9 mouse cellular contexts compared by ENCODE assay signal in genomic region chr4:140703636-140704035, GRCm38 (mm10). TPM values are rescaled to one million over a fixed set of nuclear protein-coding genes. Genes with fewer than 3 reads are reported as not detected.
DNase-seq lines count a peak whose midpoint lies in the region; ATAC-seq and TF ChIP-seq lines count a peak whose summit lies in the region.
"Had no signal": no experiment of that assay in that cellular context is flagged by ENCODE, and none has a peak within 500 bp of the region (broad histone marks: within the 10 kb centered on the region; RNA-seq: fewer than 3 reads in every experiment).

No protein-coding gene starts in this region.

- no peak for TF ChIP-seq CTCF in heart, postnatal 0 days (IDR thresholded peaks at IDR 0.05; ENCODE audit: low read depth)
- TF ChIP-seq CTCF in heart, adult 2 months (IDR thresholded peaks at IDR 0.05), result no peak
- no peak for TF ChIP-seq CTCF in bone marrow macrophage, adult 2 months (IDR thresholded peaks at IDR 0.05; ENCODE audit: low read depth, low read length)

- no peak overlapping the region for H3K27ac ChIP-seq in heart, postnatal 0 days (ENCODE audit: low read depth)
- no peak overlapping the region for H3K27ac ChIP-seq in heart, adult 2 months
- H3K27ac ChIP-seq in bone marrow macrophage, adult 2 months (ENCODE audit: insufficient read depth, low read depth, low read length), result 0 out of 2 replicates have a peak overlapping the region, but pooled peaks have one; percentile 34
- peak overlapping the region; percentile 97 for H3K27ac ChIP-seq in hindbrain, embryonic 13.5 days
- peak overlapping the region; percentile 96; the same call in 1 of the 2 replicates for H3K27ac ChIP-seq in midbrain, embryonic 14.5 days (replicated peaks; ENCODE audit: low read depth, low read length)

- H3K27me3 ChIP-seq in heart, postnatal 0 days (ENCODE audit: control insufficient read depth, insufficient read depth, low read length), result peaks cover 7% of the 10 kb centered on the region; the same call in 1 of the 2 replicates
- no peaks in the 10 kb centered on the region for H3K27me3 ChIP-seq in heart, adult 2 months (ENCODE audit: control insufficient read depth, insufficient read depth, low read length)
- H3K27me3 ChIP-seq in hindbrain, embryonic 13.5 days, result peaks cover 23% of the 10 kb centered on the region
- H3K27me3 ChIP-seq in midbrain, embryonic 14.5 days (ENCODE audit: control insufficient read depth, insufficient read depth, low read length), result peaks cover 19% of the 10 kb centered on the region
- H3K27me3 ChIP-seq: Patski had no signal

- H3K4me3 ChIP-seq in heart, postnatal 0 days (ENCODE audit: low read depth, low read length), result no peak overlapping the region
- H3K4me3 ChIP-seq in heart, adult 2 months, result no peak overlapping the region
- H3K4me3 ChIP-seq in bone marrow macrophage, adult 2 months (ENCODE audit: insufficient read depth, low read length), result peak overlapping the region; percentile 67
- peak overlapping the region; percentile 92 for H3K4me3 ChIP-seq in hindbrain, embryonic 13.5 days
- peak overlapping the region; percentile 90 for H3K4me3 ChIP-seq in midbrain, embryonic 14.5 days (replicated peaks; ENCODE audit: low read depth, low read length)

- no peak for TF ChIP-seq POLR2A in heart, adult 2 months (IDR thresholded peaks at IDR 0.05; ENCODE audit: insufficient read depth, low read depth, low read length)
- TF ChIP-seq POLR2A in bone marrow macrophage, adult 2 months (IDR thresholded peaks at IDR 0.05; ENCODE audit: borderline replicate concordance, low read depth, low read length), result no peak

- ATAC-seq in heart, postnatal 0 days (ENCODE audit: insufficient read depth, low read depth), result no peak
- ATAC-seq in hindbrain, embryonic 13.5 days (ENCODE audit: low FRiP score), result peak; percentile 7; the same call in 1 of the 2 replicates
- peak; percentile 7; the same call in 1 of the 2 replicates for ATAC-seq in midbrain, embryonic 14.5 days (ENCODE audit: low FRiP score, low TSS enrichment)
- ATAC-seq: Patski had no signal

- H3K79me2 ChIP-seq in heart, adult 2 months (replicated peaks; ENCODE audit: control insufficient read depth, insufficient read depth, low read length), result no peaks in the 10 kb centered on the region

- no peak for DNase-seq in heart, postnatal 0 days (ENCODE audit: low spot score)
- no peak for DNase-seq in heart, adult 2 months
- DNase-seq in midbrain, embryonic 14.5 days, result peak; percentile 59
- no peak for DNase-seq in right cerebral cortex, postnatal 10 days (ENCODE audit: low spot score in 2 of 2)
- no peak for DNase-seq in cerebellum, postnatal 25 days
- no peak for DNase-seq in T-cell, adult 2 months (ENCODE audit: low spot score)

- peaks cover 32% of the 10 kb centered on the region for H3K4me1 ChIP-seq in heart, postnatal 0 days (ENCODE audit: control insufficient read depth, insufficient read depth)
- peaks cover 5% of the 10 kb centered on the region for H3K4me1 ChIP-seq in heart, adult 2 months (ENCODE audit: control insufficient read depth, insufficient read depth, low read length)
- peaks cover 6% of the 10 kb centered on the region for H3K4me1 ChIP-seq in bone marrow macrophage, adult 2 months (ENCODE audit: control insufficient read depth, insufficient read depth, low read length)
- peaks cover 76% of the 10 kb centered on the region for H3K4me1 ChIP-seq in hindbrain, embryonic 13.5 days (replicated peaks)
- peaks cover 30% of the 10 kb centered on the region for H3K4me1 ChIP-seq in midbrain, embryonic 14.5 days (ENCODE audit: control insufficient read depth, insufficient read depth, low read length)

- 34% methylated on average over 8 of the region's 8 CpGs for WGBS in heart, postnatal 0 days
- WGBS in heart, adult 2 months, result 55% methylated on average over 8 of the region's 8 CpGs
- 8% methylated on average over 8 of the region's 8 CpGs for WGBS in hindbrain, embryonic 13.5 days
- WGBS in midbrain, embryonic 14.5 days, result under 1% methylated on average over 8 of the region's 8 CpGs

- no peak for TF ChIP-seq EP300 in heart, postnatal 0 days (IDR thresholded peaks at IDR 0.05; ENCODE audit: low read depth)
- no peak for TF ChIP-seq EP300 in heart, adult 2 months (IDR thresholded peaks at IDR 0.05; ENCODE audit: insufficient read depth, low read depth, low read length)

- intact Hi-C loops in heart, adult 2 months (cut with DNase I), result no loop called here

- H3K4me2 ChIP-seq in heart, postnatal 0 days (ENCODE audit: low read depth, low read length), result peak overlapping the region; percentile 97
- peak overlapping the region; percentile 86 for H3K4me2 ChIP-seq in hindbrain, embryonic 13.5 days
- H3K4me2 ChIP-seq in midbrain, embryonic 14.5 days (ENCODE audit: low read length), result peak overlapping the region; percentile 83

- H3K9me3 ChIP-seq in heart, postnatal 0 days (replicated peaks; ENCODE audit: control insufficient read depth, low read length), result no peaks in the 10 kb centered on the region
- H3K9me3 ChIP-seq in hindbrain, embryonic 13.5 days, result no peaks in the 10 kb centered on the region
- H3K9me3 ChIP-seq in midbrain, embryonic 14.5 days (ENCODE audit: control insufficient read depth, low read length), result no peaks in the 10 kb centered on the region

- H3K9ac ChIP-seq in heart, postnatal 0 days (replicated peaks; ENCODE audit: low read depth, low read length), result peak overlapping the region; percentile 86; the same call in 1 of the 2 replicates
- no peak overlapping the region for H3K9ac ChIP-seq in heart, adult 2 months (ENCODE audit: low read depth, low read length)
- H3K9ac ChIP-seq in hindbrain, embryonic 13.5 days, result peak overlapping the region; percentile 93
- peak overlapping the region; percentile 89; the same call in 1 of the 2 replicates for H3K9ac ChIP-seq in midbrain, embryonic 14.5 days (replicated peaks; ENCODE audit: low read length)

- peaks cover 3% of the 10 kb centered on the region for H3K36me3 ChIP-seq in heart, postnatal 0 days (replicated peaks; ENCODE audit: control insufficient read depth, insufficient read depth, low read length)
- H3K36me3 ChIP-seq in heart, adult 2 months (ENCODE audit: control insufficient read depth, insufficient read depth, low read length), result no peaks in the 10 kb centered on the region
- H3K36me3 ChIP-seq in hindbrain, embryonic 13.5 days, result peaks cover 27% of the 10 kb centered on the region
- peaks cover 33% of the 10 kb centered on the region for H3K36me3 ChIP-seq in midbrain, embryonic 14.5 days (ENCODE audit: control insufficient read depth, insufficient read depth, low read length)

RNA-seq across cellular contexts. Expression of gene Rcc2, which starts 3.3 kb away (rescaled TPM):
- total RNA-seq in heart, postnatal 0 days (2014; rRNA removed; ENCODE audit: low replicate concordance), result 36.4 and 36.9 TPM in 2 replicates
- 4.4 and 4.8 TPM in 2 replicates for polyA plus RNA-seq in heart, postnatal 0 days (2015; fragmentation: Nextera tagmentation; extraction: Ambion mirVana)
- total RNA-seq in heart, adult 2 months (2021), result 10 to 100 TPM; 13.7 to 14.2 TPM
- polyA plus RNA-seq in heart, adult 2 months (2012; rRNA removed), result 12.4 and 14.1 TPM in 2 replicates
- 57.1 and 63.4 TPM in 2 replicates for polyA plus RNA-seq in bone marrow macrophage, adult 2 months (2012; ENCODE audit: insufficient read depth, insufficient read length, missing spikeins)
- 13.8 and 15.7 TPM in 2 replicates for polyA plus RNA-seq in hindbrain, embryonic 13.5 days (2015; fragmentation: Nextera tagmentation; extraction: Ambion mirVana)
- polyA plus RNA-seq in midbrain, embryonic 14.5 days (2014; fragmentation: Nextera tagmentation; extraction: Ambion mirVana), result 21.2 and 21.5 TPM in 2 replicates

RNA-seq across cellular contexts. Expression of gene Arhgef10l, which starts 37.8 kb away (rescaled TPM):
- total RNA-seq in heart, postnatal 0 days (2014; rRNA removed; ENCODE audit: low replicate concordance), result 46.8 and 52.8 TPM in 2 replicates
- polyA plus RNA-seq in heart, postnatal 0 days (2015; fragmentation: Nextera tagmentation; extraction: Ambion mirVana), result 12.1 and 15.4 TPM in 2 replicates
- total RNA-seq in heart, adult 2 months (2021), result 10 to 100 TPM; 61.0 to 74.4 TPM
- 54.7 and 75.6 TPM in 2 replicates for polyA plus RNA-seq in heart, adult 2 months (2012; rRNA removed)
- polyA plus RNA-seq in bone marrow macrophage, adult 2 months (2012; ENCODE audit: insufficient read depth, insufficient read length, missing spikeins), result 71.0 and 85.4 TPM in 2 replicates
- 23.2 and 23.8 TPM in 2 replicates for polyA plus RNA-seq in hindbrain, embryonic 13.5 days (2015; fragmentation: Nextera tagmentation; extraction: Ambion mirVana)
- 18.7 and 24.6 TPM in 2 replicates for polyA plus RNA-seq in midbrain, embryonic 14.5 days (2014; fragmentation: Nextera tagmentation; extraction: Ambion mirVana)

RNA-seq across cellular contexts. Expression of gene Padi6, which starts 38.8 kb away (rescaled TPM):
- not detected in 2 replicates for total RNA-seq in heart, postnatal 0 days (2014; rRNA removed; ENCODE audit: low replicate concordance)
- polyA plus RNA-seq in heart, postnatal 0 days (2015; fragmentation: Nextera tagmentation; extraction: Ambion mirVana), result 0.07 TPM in 1 of 2 replicates, not detected in the other
- not detected for total RNA-seq in heart, adult 2 months (2021)
- polyA plus RNA-seq in heart, adult 2 months (2012; rRNA removed), result not detected in 2 replicates
- not detected in 2 replicates for polyA plus RNA-seq in bone marrow macrophage, adult 2 months (2012; ENCODE audit: insufficient read depth, insufficient read length, missing spikeins)
- polyA plus RNA-seq in hindbrain, embryonic 13.5 days (2015; fragmentation: Nextera tagmentation; extraction: Ambion mirVana), result not detected in 2 replicates
- polyA plus RNA-seq in midbrain, embryonic 14.5 days (2014; fragmentation: Nextera tagmentation; extraction: Ambion mirVana), result not detected in 2 replicates
- polyA plus RNA-seq: Patski had no signal

Comparison
In these comparisons a context has a peak if more than half of its experiments do, and no peak if none do; other contexts are left out.
1. H3K27ac ChIP-seq: peak in bone marrow macrophage, adult 2 months (single experiment), hindbrain, embryonic 13.5 days (single experiment) and midbrain, embryonic 14.5 days (single experiment); none in heart, postnatal 0 days (single experiment) and heart, adult 2 months (single experiment).
2. H3K4me3 ChIP-seq: peak in bone marrow macrophage, adult 2 months (single experiment), hindbrain, embryonic 13.5 days (single experiment) and midbrain, embryonic 14.5 days (single experiment); none in heart, postnatal 0 days (single experiment) and heart, adult 2 months (single experiment).
3. Peak in every context shown above with its lines, with median percentiles within 50 percentile points of each other: H3K4me2 ChIP-seq.